Mouse (Mus musculus) myocyte (in vitro differentiated cells): ENCODE results near the gene Cmbl.

Experiments used
- E2F4 ChIP-seq: IDR thresholded peaks from one replicate; pipeline ENCODE4 v1.6.1; 2011; ENCODE audit warnings: mild to moderate bottlenecking, control low read depth, moderate library complexity; ENCODE audit not compliant: insufficient read depth
- MYOG ChIP-seq, 3 experiments: IDR thresholded peaks; one replicate each; pipeline ENCODE4 v1.6.1; 2011; ENCODE audit warnings: control low read depth in 2 of 3, low read depth in 2 of 3, mild to moderate bottlenecking in 2 of 3; ENCODE audit not compliant: insufficient read length in 2 of 3, control insufficient read depth in 1 of 3, insufficient read depth in 1 of 3
- POLR2A ChIP-seq: IDR thresholded peaks from one replicate; pipeline ENCODE4 v1.6.1; 2011; ENCODE audit warnings: low read depth, mild to moderate bottlenecking, control low read depth, moderate library complexity; ENCODE audit not compliant: insufficient read length

DNA sequence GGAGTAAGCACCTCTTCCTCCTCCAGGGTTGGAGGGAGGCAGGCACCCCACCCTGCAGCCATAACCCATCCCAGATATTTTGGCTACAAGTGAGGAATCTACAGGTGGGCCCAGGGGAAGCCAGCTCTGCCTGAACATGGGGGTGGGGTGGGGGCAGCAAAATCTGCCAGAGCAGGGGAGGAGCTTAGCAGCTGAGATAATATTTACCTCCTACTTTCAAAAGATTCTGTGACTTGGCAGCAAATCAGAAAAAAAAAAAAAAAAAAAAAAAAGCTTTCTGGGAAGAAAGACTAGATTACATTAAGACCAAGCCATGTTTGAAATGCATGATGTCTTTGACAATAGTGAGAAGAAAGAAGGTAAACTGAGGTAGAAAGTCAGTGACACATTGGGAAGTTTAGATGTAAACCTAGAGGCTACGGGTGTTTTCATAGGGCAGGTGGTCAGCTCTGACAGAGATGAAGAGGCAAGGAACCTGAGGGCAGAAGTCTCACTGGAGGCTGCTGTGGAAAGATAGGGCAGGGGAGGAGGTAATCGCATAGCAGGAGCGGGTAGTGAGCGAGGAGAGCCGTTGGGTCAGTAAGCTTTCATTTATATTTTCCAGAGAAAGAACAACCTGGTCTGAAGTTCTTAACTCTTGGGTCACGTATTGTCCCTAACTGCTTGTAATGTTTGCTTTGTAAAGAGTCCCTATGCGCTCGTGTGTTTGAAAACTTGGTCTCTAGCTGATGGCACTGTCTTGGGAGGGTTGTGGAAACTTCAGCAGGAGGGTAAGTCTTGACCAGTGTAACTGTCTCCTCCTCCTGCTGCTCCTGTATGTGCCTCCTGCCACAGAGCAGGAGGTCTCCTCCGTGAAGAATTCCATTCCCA lies 25.3 kb upstream of the Cmbl start:
- no peak for TF ChIP-seq MYOG (IDR thresholded peaks at IDR 0.05; ENCODE audit: control insufficient read depth in 1 of 3, insufficient read depth in 1 of 3, insufficient read length in 2 of 3, low read depth in 2 of 3)
- no peak for TF ChIP-seq POLR2A
- no peak for TF ChIP-seq E2F4
